Mouse (Mus musculus) kidney, postnatal 10 days (tissue): Measurements from ENCODE around the gene Cog4.
A peak's percentile ranks its signal among the peaks of the same experiment; 100 is the strongest.
"Not testable (repeated sequence)": the region's sequence is repeated elsewhere in the genome, so short reads cannot be mapped to it uniquely, and the experiment has no call there.

Experiments
- DNase-seq: peaks from one replicate; pipeline ENCODE4 v3.0.0; 2021; ENCODE audit warnings: mixed read lengths

Gene Cog4

DNA sequence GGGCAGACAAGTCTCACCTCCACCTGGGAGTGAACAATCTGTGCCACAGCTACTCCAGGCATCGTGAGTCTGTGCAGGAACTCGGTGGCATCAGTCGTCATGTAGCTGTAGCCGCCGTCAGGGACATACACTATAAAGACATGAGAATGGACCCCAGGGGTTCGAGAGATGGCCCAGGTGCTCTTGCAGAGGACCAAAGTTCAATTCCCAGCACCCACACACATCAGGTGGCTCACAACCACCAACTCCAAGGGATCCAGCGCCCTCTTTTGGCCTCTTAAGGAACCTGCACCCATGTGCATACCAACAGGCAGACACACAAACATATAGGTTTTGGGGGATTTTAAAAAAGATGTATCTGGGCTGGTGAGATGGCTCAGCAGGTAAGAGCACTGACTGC is 45.6 kb downstream of the Cog4 start:
- no peak for DNase-seq

DNA sequence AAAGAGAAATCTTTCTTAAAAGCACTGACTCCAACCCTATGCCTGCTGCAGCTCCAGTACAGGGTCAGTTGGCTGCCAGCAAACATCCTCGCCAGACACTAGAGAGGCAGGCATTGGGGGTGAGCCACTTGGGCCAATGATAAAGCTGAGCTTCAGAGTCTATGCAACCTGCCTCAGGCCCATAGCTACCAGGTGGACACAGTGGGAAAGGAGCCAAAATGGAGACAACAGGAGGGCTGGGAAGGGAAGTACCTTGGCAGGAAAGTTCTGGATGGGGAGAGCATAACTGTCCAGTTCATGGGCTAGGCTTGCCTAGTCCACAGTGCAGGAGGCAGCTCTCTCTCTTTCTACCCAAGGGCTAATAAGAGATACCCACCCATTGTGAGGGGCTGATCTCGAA is 46.5 kb downstream of the Cog4 start:
- no peak for DNase-seq

DNA sequence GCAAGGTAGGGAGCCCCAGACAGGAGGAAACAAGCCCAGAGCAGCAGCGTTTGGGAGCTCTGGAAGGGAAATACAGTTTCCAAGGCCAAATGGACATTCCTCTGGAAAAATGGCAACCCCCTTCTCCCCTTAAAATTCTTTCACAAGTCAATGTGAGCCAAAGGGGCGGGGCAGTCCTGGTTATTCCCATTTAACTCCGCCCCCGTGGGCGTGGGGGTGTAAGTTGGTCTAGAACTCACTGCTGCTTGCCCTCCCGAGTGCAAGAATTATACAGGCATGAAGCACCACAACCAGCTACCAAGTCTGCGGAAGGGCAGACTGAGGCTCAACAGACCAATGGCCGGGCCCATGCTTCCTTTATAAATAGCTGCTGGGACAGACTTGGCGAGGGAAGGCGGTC is 48.5 kb downstream of the Cog4 start:
- DNase-seq = no peak

DNA sequence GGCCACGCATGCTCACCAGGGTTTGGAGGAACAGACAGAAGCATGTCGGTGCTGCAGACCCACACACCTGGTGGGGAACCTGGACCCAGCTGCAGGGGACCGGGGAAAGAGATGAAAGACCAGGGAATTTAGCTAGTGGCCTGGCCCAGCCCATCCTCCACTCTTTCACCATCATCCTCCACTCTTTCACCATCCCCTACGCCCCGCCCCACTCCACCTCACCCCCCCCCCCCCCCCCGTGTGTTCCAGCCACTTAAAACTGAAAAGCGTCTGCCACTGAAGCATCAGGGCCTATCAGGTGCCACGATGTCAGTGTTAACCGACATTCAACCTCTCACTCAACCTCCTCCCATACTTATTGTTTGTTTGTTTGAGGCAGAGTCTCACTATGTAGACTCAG is 48.9 kb downstream of the Cog4 start:
- DNase-seq = no peak

DNA sequence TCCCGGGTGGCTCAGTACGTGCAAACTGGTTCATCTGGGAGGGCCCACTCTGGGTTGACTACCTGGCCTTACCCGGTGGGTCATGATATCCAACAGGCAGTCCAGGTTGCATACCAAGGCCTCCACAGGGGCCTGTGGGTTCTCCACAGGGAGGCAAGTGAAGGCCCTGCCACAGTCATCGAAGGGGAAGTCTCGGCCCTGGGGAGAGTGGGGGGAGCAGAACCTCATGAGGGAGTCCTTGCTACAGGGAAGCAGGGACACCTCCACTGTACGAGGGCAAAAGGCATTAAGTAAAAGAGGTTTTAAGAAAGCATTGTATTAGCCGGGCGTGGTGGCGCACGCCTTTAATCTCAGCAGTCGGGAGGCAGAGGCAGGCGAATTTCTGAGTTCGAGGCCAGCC is 49.4 kb downstream of the Cog4 start:
- DNase-seq = no peak

DNA sequence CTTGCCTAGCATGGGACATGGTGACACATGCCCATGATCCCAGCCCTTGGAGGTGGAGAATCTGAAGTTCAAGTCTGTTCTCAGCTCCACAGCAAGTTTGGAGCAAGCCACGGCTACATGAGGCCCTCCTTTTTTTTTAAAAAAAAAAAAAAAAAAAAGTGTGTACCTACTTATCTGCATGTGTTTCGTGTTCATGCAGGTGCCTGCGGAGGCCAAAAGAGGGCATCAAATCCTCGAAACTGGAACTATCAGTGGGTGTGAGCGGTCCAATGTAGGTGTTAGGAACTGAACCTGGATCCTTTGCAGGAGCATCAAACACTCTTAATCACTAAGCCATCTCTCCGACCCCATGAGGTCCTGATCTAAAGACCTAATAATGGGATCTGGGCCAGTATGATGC is 51.1 kb downstream of the Cog4 start:
- no peak for DNase-seq

DNA sequence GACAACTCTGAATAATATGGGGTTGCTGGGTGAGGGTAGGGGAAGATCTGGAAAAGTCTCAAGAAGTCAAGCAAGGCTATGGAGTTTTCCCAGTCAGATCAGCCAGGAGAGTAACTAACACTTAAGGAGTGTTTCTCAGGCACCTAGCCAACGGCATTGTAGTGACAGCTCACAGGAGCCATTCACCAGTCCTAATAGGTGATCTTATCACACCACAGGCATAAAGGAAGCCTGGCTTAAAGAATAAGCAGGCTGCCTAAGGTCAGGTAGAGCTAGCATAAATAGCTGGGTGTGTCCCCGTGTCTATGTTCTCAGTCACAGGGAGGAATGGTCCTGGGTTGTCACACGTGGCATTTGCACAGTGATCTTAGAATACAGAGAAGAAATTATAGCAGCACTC is 54.7 kb downstream of the Cog4 start:
- no peak for DNase-seq

DNA sequence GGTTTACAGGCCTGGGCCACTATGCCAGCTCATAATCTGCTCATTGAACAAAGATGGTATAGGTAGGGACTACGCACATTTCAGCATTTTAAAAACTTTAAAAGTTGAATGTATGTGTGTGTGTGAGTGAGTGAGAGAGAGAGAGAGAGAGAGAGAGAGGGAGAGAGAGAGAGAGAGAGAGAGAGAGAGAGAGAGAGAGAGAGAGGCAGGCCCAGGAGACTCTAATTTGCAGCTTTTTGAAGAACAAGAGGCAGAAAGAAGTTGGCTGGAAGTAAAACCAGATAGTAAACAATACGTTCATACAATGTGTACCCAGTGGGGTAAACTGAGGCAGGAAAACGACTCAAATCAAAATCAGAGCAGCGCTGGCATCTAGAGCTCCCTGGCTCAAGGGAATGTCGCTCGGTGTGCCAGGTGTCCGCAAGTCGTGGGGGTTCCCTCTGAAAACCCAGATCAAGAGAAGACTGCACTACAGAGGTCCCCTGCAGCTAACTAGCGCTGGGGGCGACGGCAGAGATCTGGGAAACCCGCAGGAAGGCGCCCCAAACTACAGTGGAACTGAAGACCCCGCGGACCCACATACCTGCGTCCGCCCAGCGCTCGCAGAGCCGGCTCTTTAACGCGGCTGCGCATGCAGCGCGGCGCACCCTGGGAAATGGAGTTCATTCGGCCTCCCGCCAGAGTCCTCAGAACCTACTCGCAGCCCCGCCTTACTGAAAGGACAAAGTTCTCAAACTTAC is 55.6 kb downstream of the Cog4 start, which contains the start of gene Fuk:
Gene Fuk, minus strand, starts transcription at position 650 of the 740 bp plus-strand sequence.
- DNase-seq = peak; percentile 91

DNA sequence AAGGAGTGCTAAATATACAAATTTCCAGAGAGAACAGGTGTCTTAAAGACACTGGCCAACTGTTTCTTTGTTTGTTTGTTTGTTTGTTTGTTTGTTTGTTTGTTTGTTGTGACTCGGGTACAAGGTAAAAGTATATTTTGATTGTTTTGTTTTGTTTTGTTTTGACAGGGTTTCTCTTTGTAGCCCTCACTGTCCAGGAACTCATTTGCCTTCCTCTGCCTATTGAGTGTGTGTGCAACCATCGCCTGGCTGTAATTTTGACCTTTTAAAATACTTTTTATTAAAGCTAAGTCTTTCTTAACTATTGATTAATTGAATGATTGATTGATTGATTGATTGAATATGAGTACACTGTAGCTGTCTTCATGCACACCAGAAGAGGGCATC is 56.2 kb downstream of the Cog4 start:
- DNase-seq = no peak

DNA sequence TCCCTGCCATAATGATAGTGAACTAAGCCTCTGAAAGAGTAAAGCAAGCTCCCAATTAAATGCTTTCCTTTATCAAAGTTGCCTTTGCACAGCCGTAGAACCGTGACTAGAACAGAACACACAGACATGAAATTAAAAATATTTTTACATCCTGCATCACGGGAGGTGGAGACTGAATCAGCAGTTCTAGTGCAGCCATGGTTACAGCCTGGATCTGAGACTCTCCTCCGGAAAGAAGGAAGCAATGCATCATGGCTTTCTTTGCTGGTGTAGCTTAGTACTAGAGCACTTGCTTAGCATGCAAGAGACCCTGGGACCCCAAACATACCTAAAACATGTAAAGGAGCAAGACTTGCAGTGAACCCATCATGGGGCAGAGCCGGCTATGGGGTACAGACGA is 59.0 kb downstream of the Cog4 start:
- DNase-seq = no peak

DNA sequence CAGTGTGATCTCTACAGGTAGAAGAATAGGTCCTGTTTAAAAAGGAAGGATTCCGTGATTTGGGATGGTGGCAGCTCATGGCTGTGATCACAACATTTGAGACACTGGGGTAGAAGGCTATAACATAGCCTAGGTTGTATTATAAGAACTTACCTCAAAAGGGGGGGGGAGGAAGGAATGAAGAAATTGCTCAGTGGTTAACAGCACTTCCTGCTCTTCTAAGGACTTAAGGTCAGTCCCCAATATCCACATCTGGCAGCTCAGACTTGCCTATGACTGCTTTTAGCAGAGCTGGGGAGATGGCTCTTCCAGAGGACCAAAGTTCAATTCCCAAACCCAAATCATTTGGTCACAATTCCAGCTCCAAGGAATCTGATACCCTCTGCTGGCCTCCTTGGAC is 60.3 kb downstream of the Cog4 start:
- DNase-seq = no peak

DNA sequence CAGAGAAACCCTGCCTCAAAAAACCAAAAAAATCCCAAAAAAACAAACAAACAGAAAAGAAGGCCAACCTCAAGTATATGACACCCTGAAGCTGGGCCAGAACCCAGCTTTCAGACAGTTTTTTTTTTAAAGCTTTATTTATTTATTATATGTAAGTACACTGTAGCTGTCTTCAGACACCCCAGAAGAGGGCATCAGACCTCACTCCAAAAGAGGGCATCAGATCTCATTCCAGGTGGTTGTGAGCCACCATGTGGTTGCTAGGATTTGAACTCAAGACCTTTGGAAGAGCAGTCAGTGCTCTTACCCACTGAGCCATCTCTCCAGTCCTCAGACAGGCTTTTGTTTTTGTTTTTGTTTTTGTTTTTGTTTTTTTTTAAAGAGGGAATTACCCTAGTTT is 63.5 kb downstream of the Cog4 start:
- not testable (repeated sequence) for DNase-seq

DNA sequence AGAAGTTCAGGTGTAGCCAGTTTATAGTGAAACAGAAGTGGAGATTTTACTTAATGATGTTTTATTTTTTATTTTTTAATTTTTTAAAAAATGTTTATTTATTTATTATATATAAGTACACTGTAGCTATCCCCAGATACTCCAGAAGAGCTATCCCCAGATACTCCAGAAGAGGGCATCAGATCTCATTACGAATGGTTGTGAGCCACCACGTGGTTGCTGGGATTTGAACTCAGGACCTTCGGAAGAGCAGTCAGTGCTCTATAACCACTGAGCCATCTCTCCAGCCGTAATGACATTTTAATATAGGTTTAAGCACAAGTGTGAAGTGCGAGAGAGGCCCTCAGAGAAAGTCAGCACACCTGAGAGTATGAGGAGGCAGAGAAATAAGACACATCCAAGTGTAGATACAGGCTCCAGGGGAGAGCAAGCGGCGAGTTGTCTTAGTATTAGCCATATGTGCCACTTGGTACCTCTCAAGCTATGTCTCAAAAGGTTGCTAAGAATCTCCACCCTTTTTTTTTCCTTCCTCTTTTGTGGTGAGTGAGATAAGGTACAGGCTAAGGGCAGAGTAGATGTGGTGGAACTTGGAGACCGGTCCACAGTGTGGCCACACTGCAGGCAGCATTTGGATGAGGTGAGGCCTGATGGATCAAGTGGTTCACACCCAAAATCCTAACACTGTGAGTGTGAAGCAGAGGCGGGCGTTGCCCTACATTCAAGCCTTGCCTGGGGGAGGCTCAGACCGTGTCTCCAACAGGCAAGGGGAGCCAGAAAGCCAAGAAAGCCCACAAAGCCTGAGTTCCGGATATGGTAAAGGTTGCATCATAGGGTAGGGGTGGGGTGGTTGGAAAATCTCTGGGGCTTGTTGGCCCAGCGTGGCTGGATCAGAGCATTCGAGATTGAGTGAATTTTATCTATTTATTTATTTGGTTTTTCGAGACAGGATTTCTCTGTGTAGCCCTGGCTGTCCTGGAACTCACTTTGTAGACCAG is 65.5 kb downstream of the Cog4 start:
- DNase-seq = no peak

DNA sequence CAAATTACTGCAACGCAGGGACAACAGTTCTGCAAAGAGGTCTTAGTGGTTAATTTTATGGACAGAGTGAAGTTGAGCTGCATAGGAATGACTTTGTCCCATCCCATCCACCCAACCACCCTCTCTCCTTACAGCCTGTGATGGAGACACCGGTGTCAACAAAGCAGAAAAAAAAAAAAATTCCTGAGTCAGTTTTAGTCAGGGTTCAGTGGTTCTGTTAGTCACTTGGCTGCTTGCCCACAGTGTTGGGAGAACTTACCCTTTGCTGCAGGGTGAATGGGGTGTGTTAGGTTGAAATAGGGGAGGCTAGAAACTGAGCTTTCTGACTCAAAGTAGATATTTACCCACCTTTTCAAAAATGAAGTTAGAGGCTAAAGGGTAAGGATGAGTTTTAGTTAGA is 71.0 kb downstream of the Cog4 start:
- DNase-seq = peak; percentile 91

DNA sequence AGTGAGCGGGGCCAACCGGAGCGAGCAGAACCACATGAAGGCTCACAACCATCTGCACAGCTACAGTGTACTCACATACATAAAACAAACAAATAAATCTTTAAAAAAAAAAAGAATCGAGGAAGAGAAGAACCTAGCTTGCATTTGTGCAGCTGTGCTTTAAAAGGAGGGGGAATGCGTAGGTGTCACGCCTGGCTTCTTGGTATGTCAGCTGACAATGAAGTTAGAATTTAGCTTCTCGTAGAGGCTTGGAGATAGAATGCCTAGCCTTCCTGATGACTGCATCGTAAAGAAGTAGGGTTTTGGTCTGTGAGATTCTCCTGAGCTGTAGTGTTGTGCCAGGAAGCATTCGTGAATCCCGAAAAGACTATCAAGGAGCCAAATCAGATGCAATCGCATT is 71.6 kb downstream of the Cog4 start:
- no peak for DNase-seq

DNA sequence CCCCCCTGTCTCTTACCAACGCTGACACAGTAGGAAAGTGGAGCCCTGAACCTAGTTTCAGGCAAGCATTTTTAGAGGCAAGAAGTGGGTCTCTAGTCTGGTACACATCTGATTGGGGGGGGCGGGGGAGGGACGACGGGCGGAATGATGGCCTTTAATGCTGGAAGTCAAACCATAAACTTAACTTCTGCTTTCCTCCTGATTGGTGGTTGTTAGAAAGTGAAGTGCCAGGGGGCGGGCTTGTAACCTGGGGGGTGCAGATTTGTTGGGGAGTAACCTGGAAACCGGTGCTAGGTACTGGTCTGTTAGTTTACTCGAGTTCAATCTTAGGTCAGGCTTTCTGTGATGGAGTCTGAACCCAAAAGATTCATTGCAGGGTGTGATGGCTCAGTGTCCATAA is 72.1 kb downstream of the Cog4 start:
- DNase-seq = no peak

DNA sequence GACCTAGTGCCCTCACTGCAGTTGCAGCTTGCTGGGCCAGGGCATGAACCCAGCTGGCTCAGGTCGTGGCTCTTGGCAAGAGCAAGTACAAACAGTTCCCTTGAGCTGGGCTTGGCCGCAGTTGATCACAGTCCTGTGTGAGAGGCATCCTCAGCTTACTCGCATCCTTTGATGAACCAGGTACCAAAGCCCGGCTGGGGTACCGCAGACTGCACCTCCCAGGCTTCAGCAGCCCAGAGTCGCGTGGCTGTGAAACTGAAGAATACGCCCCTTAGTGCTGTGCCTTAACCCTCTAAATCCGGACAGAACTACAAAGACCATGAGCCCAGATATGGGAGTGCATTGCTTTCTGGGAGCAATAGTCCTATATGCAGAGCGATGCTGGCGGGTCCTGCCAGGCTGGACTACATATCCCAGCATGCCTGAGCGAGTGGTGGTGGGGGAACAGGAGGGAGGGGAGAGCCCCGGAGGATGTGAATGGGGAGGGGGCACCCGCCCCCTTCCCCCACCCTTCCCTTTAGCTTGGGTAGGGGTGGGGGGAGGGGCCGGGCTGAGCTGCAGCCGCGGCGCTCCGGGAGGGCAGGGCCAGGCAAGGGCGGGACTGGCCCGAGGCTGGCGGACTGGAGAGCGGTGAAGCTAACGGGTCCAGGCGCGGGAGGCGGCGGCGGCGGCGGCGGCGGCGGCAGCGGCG is 73.1 kb downstream of the Cog4 start, which contains the start of gene St3gal2:
Gene St3gal2, plus strand, starts transcription at position 582 of the 691 bp plus-strand sequence.
- peak; percentile 93 for DNase-seq

DNA sequence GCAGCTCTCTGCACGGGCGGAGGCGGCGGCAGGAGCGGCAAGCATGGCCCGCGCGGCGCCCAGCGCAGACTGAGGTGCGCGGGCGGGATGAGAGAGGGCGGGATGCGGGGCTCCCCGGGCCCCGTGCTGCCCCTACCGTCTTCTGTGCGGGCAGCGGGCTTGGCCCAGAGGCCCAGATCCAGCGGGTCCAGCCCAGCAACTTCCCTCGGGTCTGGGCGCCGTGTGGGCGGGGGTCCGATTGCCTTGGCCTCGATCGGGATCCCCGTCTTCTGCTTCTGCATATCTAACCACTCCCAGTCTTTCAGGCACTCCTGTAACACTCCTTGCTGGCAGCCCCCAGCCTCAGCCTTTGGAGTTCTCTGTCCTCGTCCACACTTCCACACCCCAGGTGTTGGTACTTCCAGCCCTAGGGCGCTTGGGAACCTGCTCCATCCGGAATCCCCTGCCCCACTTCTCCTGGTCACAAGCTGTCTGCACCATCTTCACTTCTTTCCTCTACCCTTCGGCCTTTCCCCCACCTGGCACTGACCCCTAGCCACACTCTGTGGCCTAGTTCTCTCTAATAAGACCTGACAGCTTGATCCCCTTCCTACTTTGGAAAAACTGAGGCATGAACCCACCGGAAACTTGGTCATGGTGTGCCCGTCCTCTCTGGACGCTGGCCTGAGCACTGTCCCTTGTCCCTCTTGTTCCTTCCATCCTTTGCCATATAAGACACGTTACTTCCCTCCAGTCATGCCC is 73.8 kb downstream of the Cog4 start:
- DNase-seq = no peak

DNA sequence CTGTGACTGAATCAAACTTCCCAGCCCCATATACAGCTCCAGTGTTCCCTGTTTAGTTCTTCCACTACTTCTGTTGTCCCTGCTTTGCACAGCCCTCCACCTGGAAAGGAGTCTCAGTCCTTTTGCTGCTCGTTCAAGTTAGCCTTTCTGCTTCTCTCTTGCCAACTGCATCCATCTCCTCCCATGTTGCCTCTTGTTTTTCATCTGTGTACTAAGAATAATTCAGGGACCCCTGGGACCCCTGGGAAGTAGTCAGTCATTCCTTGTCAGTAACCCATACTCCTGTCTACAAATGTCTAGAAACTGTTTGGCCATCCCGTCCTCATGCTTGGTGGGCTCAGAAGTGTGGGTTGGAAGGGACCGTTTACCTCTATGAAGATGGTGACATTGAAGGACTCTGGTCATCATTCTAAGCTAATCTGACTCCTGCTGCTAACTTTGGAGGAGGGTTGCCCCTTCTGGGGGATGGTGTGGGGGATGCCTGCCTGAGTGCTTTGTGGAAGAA is 74.4 kb downstream of the Cog4 start:
- DNase-seq = no peak

DNA sequence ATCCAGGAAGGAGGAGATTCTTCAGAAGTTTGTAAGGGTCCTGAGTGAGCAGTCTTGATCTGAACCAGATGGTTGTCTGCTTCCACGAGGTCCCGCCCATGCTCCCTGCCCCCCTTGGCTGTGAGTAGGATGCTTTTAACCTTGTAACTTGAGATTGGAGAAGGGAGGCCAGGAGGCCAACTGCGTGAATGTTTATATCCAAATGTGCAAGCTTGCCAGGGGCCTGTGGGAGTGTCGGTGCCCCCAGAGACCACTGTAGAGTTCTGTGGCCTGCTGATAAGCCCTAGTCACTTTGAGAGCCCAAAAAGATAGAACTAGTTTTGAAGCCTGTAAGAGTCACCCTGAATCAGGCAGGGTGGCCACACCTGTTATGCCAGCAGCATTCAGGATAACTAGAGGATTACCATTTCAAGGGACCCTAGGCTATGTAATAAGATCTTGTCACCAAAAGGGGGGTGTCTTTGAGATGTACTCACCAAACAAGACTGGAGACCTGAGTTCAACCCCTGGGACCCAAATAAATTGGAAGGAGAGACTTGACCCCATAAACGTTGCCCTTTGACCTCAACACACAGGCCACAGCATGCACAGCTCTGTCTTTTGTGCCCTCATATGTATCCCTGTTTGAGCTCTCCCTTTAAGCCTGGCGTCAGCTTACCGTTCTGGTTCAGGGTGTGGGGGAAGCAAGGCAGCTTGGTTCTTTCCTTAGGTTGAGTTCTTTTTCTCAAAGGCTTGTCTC is 75.3 kb downstream of the Cog4 start:
- DNase-seq = peak; percentile 74

DNA sequence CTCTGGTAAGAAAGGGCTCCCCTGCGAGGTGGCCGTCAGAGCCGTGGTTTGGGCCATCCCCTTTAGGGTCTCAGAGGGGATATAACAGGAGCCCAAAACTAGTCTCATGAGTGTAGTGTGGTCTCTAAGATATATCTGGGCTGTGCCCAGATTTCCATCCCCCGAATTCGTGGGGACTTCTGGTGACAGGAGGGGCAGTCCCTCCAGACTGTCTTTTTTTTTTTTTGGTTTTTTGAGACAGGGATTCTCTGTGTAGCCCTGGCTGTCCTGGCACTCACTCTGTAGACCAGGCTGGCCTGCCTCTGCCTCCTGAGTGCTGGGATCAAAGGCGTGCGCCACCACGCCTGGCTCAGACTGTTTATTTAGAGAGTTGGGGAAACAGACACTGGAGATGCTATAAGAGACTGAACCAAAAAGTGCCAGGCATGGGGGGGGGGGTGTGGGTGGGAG is 79.3 kb downstream of the Cog4 start:
- DNase-seq = no peak

DNA sequence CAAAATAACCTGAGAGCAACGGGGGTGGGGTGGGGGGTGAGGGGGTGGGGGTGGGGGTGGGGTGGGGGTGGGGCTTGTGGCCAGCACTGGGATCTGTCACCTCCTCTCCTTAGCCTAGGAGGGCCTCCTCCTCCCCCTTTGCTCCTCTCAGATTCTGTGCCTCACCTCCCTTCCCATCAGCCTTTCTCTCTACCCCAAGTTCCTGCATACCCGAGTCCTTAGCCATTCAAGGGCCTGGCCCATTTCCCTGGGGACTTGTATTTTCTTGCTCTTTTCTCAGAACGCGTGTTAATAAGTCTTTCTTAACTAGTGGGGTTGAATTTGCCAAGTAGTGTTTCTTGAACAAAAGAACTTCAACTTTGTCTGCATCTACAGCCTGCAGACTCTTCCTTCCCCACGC is 80.3 kb downstream of the Cog4 start:
- no peak for DNase-seq
